Mouse (Mus musculus): ENCODE results near the gene Sipa1l3.

GRCm38 (mm10) chr7:29338984-29339679, 179.3 kb downstream of the Sipa1l3 start:
- no peak for TF ChIP-seq CTCF (IDR thresholded peaks at IDR 0.05; ENCODE audit: borderline replicate concordance, control insufficient read depth, extremely low read depth, insufficient read depth, low read length, poor library complexity)
- no peak for TF ChIP-seq POLR2A (IDR thresholded peaks at IDR 0.05; ENCODE audit: control insufficient read depth, extremely low read depth, insufficient read depth, low read length, poor library complexity)

All from thymus, adult 2 months (tissue).